Comparison of ENCODE assay signal across 14 mouse cellular contexts in the genomic region with DNA sequence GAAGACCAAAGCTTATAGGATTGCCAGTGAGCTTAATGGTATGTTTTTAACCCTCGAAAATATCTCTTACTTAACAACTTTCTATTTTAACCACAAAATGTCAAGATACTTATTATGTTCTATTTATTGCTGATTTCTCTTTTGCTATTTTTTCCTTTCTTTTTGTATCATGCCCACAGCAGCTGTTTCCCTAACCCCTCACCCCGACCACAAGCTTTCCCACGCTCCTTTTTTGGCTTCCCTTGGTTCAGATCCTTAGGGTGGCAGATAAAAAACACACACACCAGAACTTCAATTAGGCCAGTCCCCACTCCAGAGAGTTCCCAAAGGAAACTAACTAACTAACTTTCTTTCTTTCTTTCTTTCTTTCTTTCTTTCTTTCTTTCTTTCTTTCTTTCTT.
"Had no signal": no experiment of that assay in that cellular context is flagged by ENCODE, and none has a peak within 500 bp of the region (broad histone marks: within the 10 kb centered on the region; RNA-seq: fewer than 3 reads in every experiment).

No protein-coding gene starts in this region.

- ATAC-seq: midbrain, embryonic 13.5 days; midbrain, embryonic 15.5 days had no signal

- DNase-seq: lung, adult 18-20 months; lung, embryonic 14.5 days; lung, postnatal 14 days; lung, postnatal 4 days; right cerebral cortex, postnatal 14 days; thymus, adult 2 months; thymus, postnatal 25 days; thymus, postnatal 4 days had no signal

- H3K27ac ChIP-seq: liver, embryonic 14.5 days; midbrain, embryonic 13.5 days; midbrain, embryonic 15.5 days; neural tube, embryonic 12.5 days; stomach, embryonic 15.5 days; stomach, postnatal 0 days had no signal

- H3K4me3 ChIP-seq: midbrain, embryonic 13.5 days; midbrain, embryonic 15.5 days; neural tube, embryonic 12.5 days; stomach, embryonic 15.5 days had no signal
